23 mouse cellular contexts compared by ENCODE assay signal in genomic region chr1:155483693-155484092, GRCm38 (mm10).
DNase-seq lines count a peak whose midpoint lies in the region; ATAC-seq and TF ChIP-seq lines count a peak whose summit lies in the region.
"Had no signal": no experiment of that assay in that cellular context is flagged by ENCODE, and none has a peak within 500 bp of the region (broad histone marks: within the 10 kb centered on the region; RNA-seq: fewer than 3 reads in every experiment).

No protein-coding gene starts in this region.

- H3K4me1 ChIP-seq in MEL (ENCODE audit: control insufficient read depth in 1 of 2, insufficient read depth in 2 of 2, low read length in 2 of 2) = no peaks in the 10 kb centered on the region
- H3K4me1 ChIP-seq in neural tube, embryonic 15.5 days = peaks cover 19% of the 10 kb centered on the region

- TF ChIP-seq POLR2A in MEL (IDR thresholded peaks at IDR 0.05; ENCODE audit: control insufficient read depth in 1 of 2, insufficient read depth in 1 of 2, low read depth in 1 of 2, low read length in 2 of 2, poor library complexity in 1 of 2) = no peak

- no peak overlapping the region for H3K4me3 ChIP-seq in MEL (ENCODE audit: control insufficient read depth in 1 of 2, insufficient read depth in 1 of 2, low read depth in 2 of 2, low read length in 2 of 2)
- no peak overlapping the region for H3K4me3 ChIP-seq in neural tube, embryonic 15.5 days (replicated peaks)
- H3K4me3 ChIP-seq: embryonic facial prominence, embryonic 10.5 days; forebrain, embryonic 10.5 days; heart, embryonic 15.5 days; hindbrain, embryonic 15.5 days; left cerebral cortex, adult 2 months; midbrain, embryonic 15.5 days; myocyte had no signal

- no peaks in the 10 kb centered on the region for H3K9me3 ChIP-seq in MEL (replicated peaks; ENCODE audit: insufficient read depth, low read length)
- no peaks in the 10 kb centered on the region for H3K9me3 ChIP-seq in neural tube, embryonic 15.5 days (replicated peaks)
- H3K9me3 ChIP-seq: embryonic facial prominence, embryonic 10.5 days; forebrain, embryonic 10.5 days; heart, embryonic 15.5 days; hindbrain, embryonic 15.5 days; midbrain, embryonic 15.5 days had no signal

- intact Hi-C loops in gastrocnemius, postnatal 36 days (cut with DNase I) = no loop called here

- TF ChIP-seq CTCF in MEL (IDR thresholded peaks at IDR 0.05 in 2 of 3, conservative IDR thresholded peaks at IDR 0.05 in 1 of 3; ENCODE audit: control insufficient read depth in 1 of 3, insufficient read depth in 1 of 3, low read depth in 2 of 3, low read length in 3 of 3, poor library complexity in 1 of 3, severe bottlenecking in 1 of 3) = no peak

- H3K36me3 ChIP-seq in MEL (ENCODE audit: control insufficient read depth in 1 of 2, insufficient read depth in 2 of 2, low read length in 2 of 2) = no peaks in the 10 kb centered on the region
- no peaks in the 10 kb centered on the region for H3K36me3 ChIP-seq in neural tube, embryonic 15.5 days
- H3K36me3 ChIP-seq: embryonic facial prominence, embryonic 10.5 days; forebrain, embryonic 10.5 days; heart, embryonic 15.5 days; hindbrain, embryonic 15.5 days; midbrain, embryonic 15.5 days had no signal

- H3K27me3 ChIP-seq in MEL (ENCODE audit: control insufficient read depth in 1 of 2, insufficient read depth in 2 of 2, low read length in 2 of 2) = peaks cover 7 to 8% of the 10 kb centered on the region in 2 experiments; a peak in 3 of 4 replicates
- H3K27me3 ChIP-seq in neural tube, embryonic 15.5 days (replicated peaks) = no peaks in the 10 kb centered on the region
- H3K27me3 ChIP-seq: heart, embryonic 15.5 days; hindbrain, embryonic 15.5 days; midbrain, embryonic 15.5 days had no signal

- H3K27ac ChIP-seq in MEL (ENCODE audit: control insufficient read depth, low read depth, low read length) = no peak overlapping the region
- no peak overlapping the region for H3K27ac ChIP-seq in neural tube, embryonic 15.5 days (replicated peaks)
- H3K27ac ChIP-seq: embryonic facial prominence, embryonic 10.5 days; forebrain, embryonic 10.5 days; heart, embryonic 15.5 days; hindbrain, embryonic 15.5 days; left cerebral cortex, adult 2 months had no signal

- H3K9ac ChIP-seq in MEL (ENCODE audit: control insufficient read depth, low read depth, low read length, poor library complexity, severe bottlenecking) = no peak overlapping the region
- no peak overlapping the region for H3K9ac ChIP-seq in neural tube, embryonic 15.5 days (replicated peaks)
- H3K9ac ChIP-seq: forebrain, postnatal 0 days; heart, embryonic 15.5 days; hindbrain, embryonic 15.5 days; liver, postnatal 0 days; midbrain, embryonic 15.5 days had no signal

- peak; percentile 7 for DNase-seq in lung, postnatal 25 days (ENCODE audit: low spot score)
- DNase-seq in lung, postnatal 10 days = no peak
- peak; percentile 57 for DNase-seq in MEL (ENCODE audit: low read depth, low spot score)
- no peak for DNase-seq in gastrocnemius, postnatal 36 days
- DNase-seq: adrenal gland, postnatal 14 days; cerebellum, adult 9-10 months; forebrain, postnatal 0 days; gastrocnemius, postnatal 25 days; kidney, adult 2 months; kidney, postnatal 10 days; liver, postnatal 0 days; thymus, adult 18-20 months; thymus, postnatal 36 days had no signal

- WGBS in neural tube, embryonic 15.5 days = 88% methylated on average over 7 of the region's 7 CpGs

- TF ChIP-seq RAD21 in MEL (IDR thresholded peaks at IDR 0.05; ENCODE audit: low read depth, low read length) = no peak

- H3K79me2 ChIP-seq in MEL (ENCODE audit: control insufficient read depth, insufficient read depth, low read length, poor library complexity) = no peaks in the 10 kb centered on the region

- no peak overlapping the region for H3K4me2 ChIP-seq in neural tube, embryonic 15.5 days
- H3K4me2 ChIP-seq: heart, embryonic 15.5 days; hindbrain, embryonic 15.5 days; midbrain, embryonic 15.5 days had no signal

- TF ChIP-seq EP300 in MEL (IDR thresholded peaks at IDR 0.05; ENCODE audit: low read depth in 1 of 2, low read length in 2 of 2) = no peak

- ATAC-seq in granulocyte monocyte progenitor cell, adult 5-6 weeks (replicated peaks; ENCODE audit: poor library complexity, severe bottlenecking) = peak; percentile 91
- ATAC-seq in neutrophil, adult 5-6 weeks (ENCODE audit: extremely low read depth, insufficient number of reproducible peaks, low FRiP score, poor library complexity, severe bottlenecking) = peak; percentile 51
- no peak for ATAC-seq in neural tube, embryonic 15.5 days (ENCODE audit: low FRiP score)
- ATAC-seq: forebrain, postnatal 0 days; liver, postnatal 0 days; midbrain, embryonic 15.5 days had no signal

TF ChIP-seq in MEL, 35 proteins besides CTCF, POLR2A, EP300 and RAD21:
- TF ChIP-seq RCOR1 (IDR thresholded peaks at IDR 0.05; ENCODE audit: low read depth, low read length) = peak; percentile 65
- TF ChIP-seq KAT2A (conservative IDR thresholded peaks at IDR 0.05; ENCODE audit: low read depth, low read length) = no peak
TF ChIP-seq in MEL: peak in this region for 1.

Comparison
In these comparisons a context has a peak if more than half of its experiments do, and no peak if none do; other contexts are left out.
1. DNase-seq: peak in lung, postnatal 25 days (single experiment) and MEL (single experiment); none in lung, postnatal 10 days (single experiment) and gastrocnemius, postnatal 36 days (0 of 2).